Mouse (Mus musculus) induced T-regulatory cell, adult 2 months (primary cell): ENCODE measurements around the gene Olfr781.
"Not testable (repeated sequence)": the region's sequence is repeated elsewhere in the genome, so short reads cannot be mapped to it uniquely, and the experiment has no call there.

ENCODE experiments used
- DNase-seq: peaks from one replicate; pipeline ENCODE4 v3.0.0-alpha.2; 2012; ENCODE audit warnings: low read depth

The Olfr781 gene

DNA sequence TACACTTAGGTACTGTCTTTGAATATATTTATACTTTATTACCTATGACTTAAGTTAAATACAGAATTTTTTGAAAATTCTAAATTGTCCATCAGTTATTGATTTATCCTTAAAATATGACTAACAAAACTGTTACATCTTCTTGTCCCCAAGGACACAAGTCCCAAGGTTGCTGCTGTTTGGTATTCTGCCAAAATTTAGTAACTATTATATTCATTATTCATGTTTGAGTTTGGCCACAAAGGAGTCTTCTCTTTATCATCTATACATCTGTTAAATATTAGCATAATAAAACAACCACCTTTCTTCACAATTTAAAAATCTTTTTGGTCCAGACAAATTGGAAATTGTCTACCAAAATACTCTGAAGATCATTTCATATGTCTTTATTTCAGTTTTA is at the start of gene Olfr781:
TSS of gene Olfr781 (plus strand) at position 301 of the 400 bp plus-strand sequence.
- no peak for DNase-seq

DNA sequence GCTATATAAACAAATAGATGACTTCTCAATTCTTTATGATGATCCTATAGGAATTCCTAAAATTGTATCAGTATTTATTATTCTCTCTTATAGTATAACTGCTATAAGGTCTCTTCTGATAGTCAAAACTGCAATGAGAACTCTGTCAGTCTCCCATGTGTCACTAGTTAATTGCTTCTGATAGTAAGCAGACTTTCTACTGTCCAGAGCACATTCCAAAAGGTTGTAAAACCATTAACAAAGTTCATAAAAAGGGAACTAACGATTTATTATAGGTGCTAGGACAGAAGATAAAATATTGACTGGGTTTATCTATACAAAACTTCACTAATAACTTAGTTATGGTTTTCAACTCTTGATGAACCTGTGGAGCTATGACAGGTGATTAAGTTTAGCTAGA is 15.7 kb upstream of the Olfr781 start:
- not testable (repeated sequence) for DNase-seq

DNA sequence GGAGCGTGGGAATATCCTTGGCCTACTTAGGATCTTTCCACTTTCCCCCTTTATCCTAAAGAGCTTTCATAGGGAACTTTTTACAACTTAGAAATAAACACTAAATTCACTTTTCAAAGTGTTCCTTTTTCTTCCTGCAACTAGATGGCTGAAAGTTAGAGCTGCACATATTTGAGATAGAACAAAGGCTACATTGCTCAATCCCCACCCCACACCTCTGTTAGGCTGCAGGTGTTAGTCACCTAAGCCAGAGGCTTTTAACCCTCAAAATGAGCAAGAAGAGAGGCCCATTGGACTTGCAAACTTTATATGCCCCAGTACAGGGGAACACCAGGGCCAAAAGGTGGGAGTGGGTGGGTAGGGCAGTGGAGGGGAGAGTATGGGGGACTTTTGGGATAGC is 15.1 kb upstream of the Olfr781 start:
- not testable (repeated sequence) for DNase-seq

DNA sequence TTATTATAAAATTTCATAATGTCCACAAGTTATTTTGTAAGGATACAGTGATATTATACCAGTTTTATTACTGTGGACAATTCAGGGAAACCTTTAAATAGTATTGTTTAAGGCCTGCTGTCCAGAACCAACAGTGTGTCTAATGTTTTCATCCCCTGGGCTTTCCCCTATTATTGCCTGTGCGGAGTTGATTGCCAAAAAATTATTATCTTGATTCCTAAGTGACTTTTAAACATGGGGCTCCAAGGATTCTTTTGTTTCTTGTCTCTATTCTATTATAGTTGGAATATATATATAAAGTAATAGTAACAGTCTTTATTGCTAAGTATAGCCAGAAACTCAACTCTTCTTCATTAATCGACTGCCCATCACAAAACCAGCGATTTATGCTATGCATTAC is 10.8 kb upstream of the Olfr781 start, which contains the start of gene Olfr780:
TSS of gene Olfr780 (plus strand) at position 301 of the 400 bp plus-strand sequence.
- DNase-seq: no peak

DNA sequence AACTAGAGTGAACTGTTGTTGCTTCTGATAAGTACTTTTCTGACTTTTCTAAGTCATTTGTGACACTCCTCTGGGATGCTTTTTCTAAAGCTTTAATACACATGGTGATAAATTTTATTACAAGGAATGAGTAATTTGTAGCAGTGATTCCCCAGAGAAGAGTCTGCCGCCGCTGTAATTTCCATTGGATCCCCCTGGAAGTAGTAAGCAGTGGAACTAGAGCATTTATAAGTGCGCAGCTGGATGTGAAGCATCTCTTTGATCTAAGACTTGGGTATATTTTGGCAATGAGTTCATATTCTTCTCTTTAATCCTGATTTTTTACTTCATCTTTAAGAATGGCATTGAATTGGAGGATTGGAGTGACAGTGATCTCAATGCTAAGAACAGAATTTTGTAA is 19.9 kb downstream of the Olfr781 start, which contains the start of gene Olfr782:
TSS of gene Olfr782 (plus strand) at position 301 of the 400 bp plus-strand sequence.
- DNase-seq: no peak

DNA sequence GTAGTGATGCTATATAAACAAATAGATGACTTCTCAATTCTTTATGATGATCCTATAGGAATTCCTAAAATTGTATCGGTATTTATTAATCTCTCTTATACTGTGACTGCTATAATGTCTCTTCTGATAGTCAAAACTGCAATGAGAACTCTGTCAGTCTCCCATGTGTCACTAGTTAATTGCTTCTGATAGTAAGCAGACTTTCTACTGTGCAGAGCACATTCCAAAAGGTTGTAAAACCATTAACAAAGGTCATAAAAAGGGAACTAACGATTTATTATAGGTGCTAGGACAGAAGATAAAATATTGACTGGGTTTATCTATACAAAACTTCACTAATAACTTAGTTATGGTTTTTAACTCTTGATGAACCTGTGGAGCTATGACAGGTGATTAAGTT is 23.8 kb downstream of the Olfr781 start:
- not testable (repeated sequence) for DNase-seq

DNA sequence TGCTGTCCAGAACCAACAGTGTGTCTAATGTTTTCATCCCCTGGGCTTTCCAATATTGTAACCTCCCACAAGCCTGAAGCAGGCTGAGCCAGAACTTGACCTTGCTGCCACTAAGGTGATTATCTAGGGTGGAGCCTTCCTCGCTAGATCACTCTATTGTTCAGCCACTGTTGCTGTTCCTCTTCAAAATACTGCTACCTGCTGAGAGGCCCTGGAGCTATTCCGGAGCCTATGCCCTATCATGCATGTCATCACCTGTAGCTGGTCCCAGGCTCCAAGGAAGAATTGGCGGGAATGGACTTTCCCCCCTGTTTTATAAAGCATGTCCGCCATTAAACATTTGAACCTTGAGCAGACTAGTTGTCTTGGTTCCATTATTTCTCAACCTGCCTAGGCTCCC is 27.8 kb downstream of the Olfr781 start:
- not testable (repeated sequence) for DNase-seq

DNA sequence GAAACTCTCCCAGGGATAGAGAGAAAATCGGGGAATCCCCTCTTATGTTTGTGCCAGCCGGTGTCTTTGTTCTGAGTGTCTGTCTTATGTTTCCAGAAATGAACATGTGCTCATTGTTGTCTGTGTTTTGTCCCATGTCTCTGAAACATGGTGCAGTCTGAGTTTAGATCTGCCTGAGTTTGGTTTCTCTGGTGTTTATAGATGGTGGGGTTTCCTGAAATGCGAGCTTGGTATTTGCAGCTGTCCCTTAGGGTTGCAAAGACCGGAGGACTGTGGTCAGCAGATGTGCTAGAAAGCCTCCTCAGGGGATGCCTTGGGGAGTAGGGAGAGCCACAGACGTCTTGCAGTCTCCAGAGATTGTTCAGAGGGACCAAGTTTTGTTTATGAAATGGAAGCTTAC is 28.7 kb downstream of the Olfr781 start:
- no peak for DNase-seq

DNA sequence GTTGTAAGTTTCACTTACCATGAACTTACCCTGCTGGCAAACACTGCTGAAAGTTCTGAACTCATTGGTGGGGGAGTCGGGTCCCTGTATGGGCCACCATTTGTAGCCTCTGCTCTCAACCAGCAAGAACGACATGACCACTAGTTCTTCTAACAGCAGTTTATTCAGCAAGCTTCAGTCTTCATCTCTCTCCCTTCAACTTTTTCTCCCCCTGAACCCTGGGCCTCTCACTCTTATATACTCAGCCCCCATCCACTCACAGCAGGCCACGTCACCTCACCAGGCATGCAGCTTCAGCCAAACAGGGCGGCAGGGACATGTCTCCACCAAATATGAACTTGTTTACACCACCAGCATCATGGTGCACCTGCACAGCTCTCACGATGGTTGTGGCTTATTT is 45.4 kb downstream of the Olfr781 start:
- DNase-seq: not testable (repeated sequence)
